Mouse (Mus musculus) layer of hippocampus, adult 18-20 months (tissue): ENCODE results near the gene Fmod. TPM values are rescaled to one million over a fixed set of nuclear protein-coding genes. Genes with fewer than 3 reads are reported as not detected.

ENCODE experiments used
- DNase-seq, 2 experiments: peaks; one replicate each; pipeline ENCODE4 v3.0.0; 2022; ENCODE audit warnings: low spot score in 2 of 2
- total RNA-seq, 2 experiments: library from RNA; stranded (reverse); gene quantifications; 2 replicates each; pipeline ENCODE4 v1.2.3; 2021

Gene Fmod
- total RNA-seq, 2 experiments from 2014 or later: 3.9 to 5.2 TPM

DNA sequence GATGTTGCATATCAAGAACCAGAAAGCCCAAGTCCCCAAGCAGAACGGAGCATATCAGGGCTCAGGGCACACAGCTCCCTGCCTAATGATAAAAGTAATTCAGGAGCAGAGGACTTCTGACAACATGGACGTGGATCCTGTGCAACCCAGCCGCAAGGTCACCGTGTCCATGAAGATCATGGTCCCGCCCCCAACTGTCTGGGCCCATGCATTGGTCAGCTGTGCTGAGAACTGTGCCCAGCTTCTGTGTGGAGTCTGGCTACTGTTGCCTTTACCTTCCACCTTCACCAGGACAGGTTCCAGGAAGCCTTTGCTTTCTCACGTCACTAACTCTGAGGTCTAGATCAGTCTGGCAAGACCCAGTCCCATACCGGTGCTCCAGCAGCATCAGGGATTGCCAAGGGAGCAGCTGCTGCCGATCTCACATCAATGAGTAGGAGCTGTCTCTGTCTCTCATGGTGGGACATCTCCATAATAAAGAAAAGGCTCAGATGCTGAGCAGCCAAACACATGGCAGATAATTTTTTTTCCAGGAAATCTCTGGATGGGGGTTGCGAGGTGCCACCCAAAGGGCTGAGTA is 18.7 kb downstream of the Fmod start:
- DNase-seq: no peak

- DNase-seq: no peak
These were observed 19.2 kb downstream of the Fmod start for GRCm38 (mm10) chr1:134056285-134056684.

- DNase-seq: no peak
These were observed 20.7 kb downstream of the Fmod start for GRCm38 (mm10) chr1:134057736-134058135.

GRCm38 (mm10) chr1:134058870-134059269 is 21.8 kb downstream of the Fmod start:
- no peak for DNase-seq

- no peak for DNase-seq
These were observed 23.0 kb downstream of the Fmod start for GRCm38 (mm10) chr1:134059739-134060695.

- peak; percentile 87 to 93 for DNase-seq
These were observed 24.0 kb downstream of the Fmod start for GRCm38 (mm10) chr1:134060849-134061569.

GRCm38 (mm10) chr1:134061915-134062314 is 24.9 kb downstream of the Fmod start:
- DNase-seq: no peak

- peak in 1 of 2 experiments; percentile 41 for DNase-seq
These were observed 25.5 kb downstream of the Fmod start for GRCm38 (mm10) chr1:134062411-134063085.

DNA sequence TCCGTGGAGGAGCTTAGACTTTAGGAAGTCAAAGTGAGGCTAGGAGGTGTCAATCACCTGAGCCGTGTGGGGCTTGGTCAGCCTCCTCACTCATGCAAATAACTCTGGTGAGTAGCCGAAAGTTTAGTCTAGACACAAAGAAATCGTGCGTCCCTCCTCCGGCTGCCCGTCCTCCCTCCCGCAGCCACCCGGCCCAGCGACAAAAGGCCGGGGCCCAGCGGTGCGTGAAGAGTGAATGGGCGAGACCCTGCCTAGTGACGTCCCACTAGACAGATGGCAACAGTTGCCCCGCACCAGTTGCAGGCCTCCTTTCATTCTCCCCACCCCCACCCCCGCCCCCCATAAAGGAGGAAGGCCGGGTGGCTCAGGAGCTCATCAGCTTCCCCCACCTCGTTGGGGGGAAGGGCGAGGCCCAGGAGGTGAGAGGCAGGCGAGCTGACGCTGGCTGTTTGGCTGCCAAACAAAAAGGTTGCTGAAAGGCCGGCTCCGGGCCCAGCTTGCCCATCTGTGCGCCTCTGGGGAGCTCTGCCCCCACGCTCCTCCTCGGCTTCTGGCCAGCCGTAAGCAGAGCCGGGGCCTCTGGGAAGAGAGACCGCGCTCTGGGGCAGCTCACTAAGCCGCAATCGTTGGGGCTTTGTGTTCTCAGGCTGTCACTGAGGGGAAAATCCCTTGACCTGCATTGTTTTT is 26.2 kb downstream of the Fmod start:
- peak; percentile 43 to 53 for DNase-seq

DNA sequence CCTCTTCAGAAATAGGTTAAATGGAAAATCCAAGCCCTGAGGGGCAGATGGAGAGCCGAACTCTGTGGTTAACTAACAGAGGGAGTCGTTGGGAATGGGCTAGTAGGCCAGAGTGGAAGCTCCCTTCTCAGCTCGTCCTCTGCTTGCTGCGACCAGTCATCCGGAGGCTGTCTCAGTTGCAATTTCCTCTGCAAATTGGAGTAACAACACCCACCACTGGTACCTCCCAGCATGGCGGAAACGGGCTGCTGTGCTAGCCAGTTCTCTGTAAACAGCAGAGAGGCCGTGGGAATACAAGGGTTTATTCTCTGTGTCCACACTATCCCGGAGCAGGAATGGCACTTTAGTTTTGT is 26.7 kb downstream of the Fmod start:
- DNase-seq: no peak

DNA sequence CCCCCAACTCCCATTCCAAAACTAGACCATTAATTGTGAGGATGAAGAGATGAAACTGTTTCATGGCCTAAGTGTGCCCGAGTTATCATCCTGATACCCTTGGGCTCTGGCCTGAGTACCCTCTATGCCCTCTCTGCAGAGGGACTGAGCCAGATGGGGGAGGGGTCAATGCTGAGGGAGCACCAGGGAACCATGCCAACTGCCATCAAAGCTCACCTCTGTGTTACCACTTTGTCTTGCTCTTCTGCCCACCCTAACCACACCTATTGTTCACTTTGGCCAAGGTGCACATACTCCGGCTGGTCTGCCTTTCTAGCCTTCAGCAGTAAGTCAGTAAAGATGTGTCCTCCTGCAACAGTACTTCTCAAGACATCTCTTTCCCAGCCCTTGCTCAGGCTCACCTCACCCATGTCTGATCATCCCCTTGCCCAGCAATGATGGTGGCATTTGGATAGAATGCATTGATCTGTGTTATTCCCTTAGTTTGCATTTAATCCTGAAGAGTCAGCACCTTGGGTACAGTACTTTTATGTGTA is 27.3 kb downstream of the Fmod start:
- DNase-seq: no peak

DNA sequence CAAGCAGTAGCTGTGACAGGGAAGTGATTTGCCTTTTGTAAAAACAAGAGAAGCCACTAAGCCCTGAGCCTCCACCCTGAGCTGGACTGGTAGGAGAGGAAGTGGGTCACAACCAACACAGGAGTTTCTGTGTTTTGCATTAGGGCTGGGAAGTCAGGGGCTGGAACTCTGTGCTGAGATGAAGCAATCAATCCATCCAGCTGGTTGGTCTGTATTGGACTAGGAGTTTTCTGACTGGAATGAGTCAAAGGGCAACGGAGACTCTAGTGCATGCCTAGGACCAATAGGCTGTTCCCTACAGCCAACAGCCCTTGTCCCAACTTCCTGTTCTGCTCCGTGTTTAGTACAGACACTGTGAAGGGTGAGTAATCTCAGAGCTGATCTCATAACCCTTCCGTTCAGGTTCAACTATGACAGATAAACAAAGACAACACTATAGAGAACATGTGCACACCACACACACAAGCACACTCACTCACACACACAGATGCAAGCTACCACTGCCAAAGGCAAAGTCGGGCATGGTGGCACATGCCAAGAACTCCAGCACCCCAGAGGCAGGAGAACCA is 28.3 kb downstream of the Fmod start:
- DNase-seq: no peak

DNA sequence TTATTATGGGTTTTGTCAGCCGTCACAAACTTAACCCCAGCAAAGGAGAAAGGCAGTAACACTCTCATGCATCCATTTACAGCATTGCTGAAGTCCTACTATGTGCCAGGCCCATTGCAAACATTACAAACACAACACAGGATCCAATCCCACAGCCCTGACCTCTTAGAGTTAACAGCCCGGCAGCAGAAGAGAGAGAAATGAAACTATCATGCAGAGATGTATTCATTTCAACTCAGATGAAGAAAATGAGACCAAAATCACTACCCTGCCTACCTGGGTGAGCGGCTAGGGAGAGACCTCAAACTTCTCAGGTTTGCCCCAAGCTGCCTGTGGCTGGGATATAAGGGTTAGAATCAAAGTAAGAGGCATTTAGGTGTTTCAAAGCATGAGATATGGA is 29.5 kb downstream of the Fmod start:
- no peak for DNase-seq

DNA sequence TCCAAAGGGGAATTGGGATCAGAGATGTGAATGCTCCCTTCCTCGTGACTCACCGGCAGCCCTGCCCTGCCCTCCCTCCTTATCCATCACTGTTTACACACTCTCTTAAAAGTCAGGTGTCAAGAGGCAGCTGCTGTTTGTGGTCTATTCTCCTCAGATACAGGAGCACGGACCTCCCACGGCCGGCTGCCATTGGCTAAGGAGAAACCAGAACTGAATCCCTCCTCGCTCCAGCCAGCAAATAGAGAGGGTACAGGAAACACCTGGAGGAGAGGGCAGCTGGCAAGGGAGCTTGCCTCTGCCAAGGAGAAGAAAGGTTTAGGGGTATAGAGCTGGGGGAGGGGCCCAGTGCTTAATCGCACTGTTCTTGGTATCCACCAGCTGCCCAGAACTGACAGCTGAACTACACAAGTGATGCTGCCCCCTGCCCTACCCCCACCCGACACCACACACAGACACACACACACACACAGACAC is 30.1 kb downstream of the Fmod start:
- no peak for DNase-seq

GRCm38 (mm10) chr1:134070099-134070669 is 33.1 kb downstream of the Fmod start:
- no peak for DNase-seq

DNA sequence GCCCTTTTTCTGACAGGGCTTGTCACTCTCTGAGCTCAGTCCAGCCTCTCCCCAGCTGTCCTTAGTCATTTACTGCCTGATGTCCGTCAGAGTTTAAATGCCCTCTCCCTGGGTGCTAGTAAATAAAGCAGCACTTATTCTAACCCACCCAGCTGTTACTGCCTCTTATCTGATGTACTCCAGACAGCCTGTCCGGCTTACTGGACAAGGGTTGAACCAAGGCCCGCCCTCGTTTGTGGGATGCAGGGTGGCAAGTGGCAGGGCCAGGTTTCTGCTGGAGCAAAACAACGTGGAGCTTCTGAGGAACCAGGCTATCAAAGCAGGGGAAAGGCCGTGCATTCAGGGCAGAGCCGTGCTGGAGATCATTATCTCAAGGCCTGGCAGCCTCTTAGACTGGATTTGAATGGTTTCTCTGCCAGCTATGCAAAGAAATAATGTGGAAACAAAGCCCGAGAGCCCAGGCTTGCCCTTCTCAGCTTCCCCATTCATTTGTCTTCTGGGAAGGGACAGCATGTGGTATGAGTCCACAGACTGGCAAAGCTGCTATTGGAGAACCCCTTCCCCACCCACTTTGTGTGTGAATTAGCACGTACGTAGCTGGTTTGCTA is 34.5 kb downstream of the Fmod start:
- DNase-seq: no peak

GRCm38 (mm10) chr1:134073061-134073564 is 36.1 kb downstream of the Fmod start:
- no peak for DNase-seq

- no peak for DNase-seq
These were observed 36.6 kb downstream of the Fmod start for GRCm38 (mm10) chr1:134073658-134074057.

DNA sequence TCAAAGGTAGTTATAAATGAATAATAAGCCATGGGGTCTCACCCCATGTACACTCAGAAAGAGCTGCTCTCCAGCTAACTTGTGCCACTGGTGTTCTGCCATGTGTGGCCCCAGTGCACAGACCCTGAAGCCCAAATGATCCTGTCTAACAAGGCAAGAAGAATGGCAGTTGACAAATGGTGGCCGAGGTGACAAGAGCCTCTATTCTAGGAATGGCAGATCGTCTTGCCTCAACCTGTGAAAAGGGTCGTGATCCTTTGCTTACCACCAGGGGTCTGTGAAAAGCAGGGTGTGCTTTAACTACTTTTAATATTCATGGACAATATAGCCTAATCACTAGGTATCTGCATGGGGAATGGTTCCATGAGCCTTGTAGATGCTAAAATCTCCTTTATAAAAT is 37.1 kb downstream of the Fmod start:
- DNase-seq: no peak
